In the genomic region with DNA sequence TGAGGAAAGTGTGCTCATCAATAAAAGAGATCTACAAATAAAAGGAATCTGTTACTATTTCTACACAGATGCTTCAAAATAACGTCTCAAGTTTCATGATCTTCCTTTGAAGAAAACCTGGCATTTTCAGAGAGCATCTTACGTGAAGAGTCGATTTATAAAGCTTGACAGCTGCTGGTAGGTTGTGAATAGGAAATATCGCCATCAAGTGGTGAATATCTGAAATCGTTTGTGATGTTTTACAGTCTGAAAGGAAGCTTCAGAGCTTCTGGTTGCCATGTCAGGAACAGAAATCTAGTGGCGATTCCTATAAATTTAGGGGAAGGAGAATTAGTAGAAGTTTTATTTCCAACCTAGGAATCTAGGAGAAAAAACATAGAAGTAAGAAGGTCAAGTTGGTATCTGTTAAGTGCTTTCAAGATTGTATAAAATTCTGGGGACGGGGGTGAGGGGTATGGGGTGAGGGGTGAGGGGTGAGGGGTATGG, we compare ENCODE assay signal across 11 mouse cellular contexts. TPM values are rescaled to one million over a fixed set of nuclear protein-coding genes. Genes with fewer than 3 reads are reported as not detected.
DNase-seq lines count a peak whose midpoint lies in the region; ATAC-seq and TF ChIP-seq lines count a peak whose summit lies in the region.
"Had no signal": no experiment of that assay in that cellular context is flagged by ENCODE, and none has a peak within 500 bp of the region (broad histone marks: within the 10 kb centered on the region; RNA-seq: fewer than 3 reads in every experiment).

Gene Fam81b (minus strand): TSS at position 436 of the 486 bp plus-strand sequence.

- no peak within 1 kb of the TSS for H3K9ac ChIP-seq in heart, postnatal 0 days (replicated peaks; ENCODE audit: low read depth, low read length)
- H3K9ac ChIP-seq in heart, embryonic 12.5 days = no peak within 1 kb of the TSS
- no peak within 1 kb of the TSS for H3K9ac ChIP-seq in midbrain, embryonic 14.5 days (replicated peaks; ENCODE audit: low read length)
- H3K9ac ChIP-seq in stomach, embryonic 15.5 days = no peak within 1 kb of the TSS

- no peak within 1 kb of the TSS for H3K27ac ChIP-seq in heart, postnatal 0 days (ENCODE audit: low read depth)
- H3K27ac ChIP-seq in heart, embryonic 12.5 days (ENCODE audit: poor library complexity, severe bottlenecking) = no peak within 1 kb of the TSS
- H3K27ac ChIP-seq in midbrain, embryonic 14.5 days (replicated peaks; ENCODE audit: low read depth, low read length) = no peak within 1 kb of the TSS
- H3K27ac ChIP-seq in midbrain, embryonic 10.5 days (replicated peaks) = no peak within 1 kb of the TSS
- H3K27ac ChIP-seq in stomach, embryonic 15.5 days = peak within 1 kb of the TSS; percentile 36; the same call in 1 of the 2 replicates

- WGBS in heart, postnatal 0 days = 28% methylated on average over 7 of the region's 7 CpGs
- 32% methylated on average over 7 of the region's 7 CpGs for WGBS in heart, embryonic 12.5 days
- 48% methylated on average over 7 of the region's 7 CpGs for WGBS in midbrain, embryonic 14.5 days
- 42% methylated on average over 7 of the region's 7 CpGs for WGBS in midbrain, embryonic 10.5 days
- WGBS in stomach, embryonic 15.5 days = 38% methylated on average over 7 of the region's 7 CpGs

- no peak for TF ChIP-seq EP300 in heart, postnatal 0 days (IDR thresholded peaks at IDR 0.05; ENCODE audit: low read depth)

- H3K4me3 ChIP-seq in heart, postnatal 0 days (ENCODE audit: low read depth, low read length) = no peak within 1 kb of the TSS
- no peak within 1 kb of the TSS for H3K4me3 ChIP-seq in heart, embryonic 12.5 days
- H3K4me3 ChIP-seq in midbrain, embryonic 14.5 days (replicated peaks; ENCODE audit: low read depth, low read length) = no peak within 1 kb of the TSS
- H3K4me3 ChIP-seq in midbrain, embryonic 10.5 days = no peak within 1 kb of the TSS
- no peak within 1 kb of the TSS for H3K4me3 ChIP-seq in stomach, embryonic 15.5 days (replicated peaks)

- no peak for ATAC-seq in heart, postnatal 0 days (ENCODE audit: insufficient read depth, low read depth)
- ATAC-seq in heart, embryonic 12.5 days (ENCODE audit: insufficient number of reproducible peaks, low FRiP score) = no peak
- no peak for ATAC-seq in midbrain, embryonic 14.5 days (ENCODE audit: low FRiP score, low TSS enrichment)
- no peak for ATAC-seq in stomach, embryonic 15.5 days (ENCODE audit: insufficient read depth, low FRiP score, low read depth)

- H3K4me2 ChIP-seq in heart, postnatal 0 days (ENCODE audit: low read depth, low read length) = no peak within 1 kb of the TSS
- H3K4me2 ChIP-seq in heart, embryonic 12.5 days = no peak within 1 kb of the TSS
- no peak within 1 kb of the TSS for H3K4me2 ChIP-seq in midbrain, embryonic 14.5 days (ENCODE audit: low read length)
- H3K4me2 ChIP-seq in stomach, embryonic 15.5 days = no peak within 1 kb of the TSS

- H3K36me3 ChIP-seq in heart, postnatal 0 days (replicated peaks; ENCODE audit: control insufficient read depth, insufficient read depth, low read length) = no peaks in the 10 kb centered on the region
- H3K36me3 ChIP-seq in heart, embryonic 12.5 days = no peaks in the 10 kb centered on the region
- no peaks in the 10 kb centered on the region for H3K36me3 ChIP-seq in midbrain, embryonic 14.5 days (ENCODE audit: control insufficient read depth, insufficient read depth, low read length)
- no peaks in the 10 kb centered on the region for H3K36me3 ChIP-seq in midbrain, embryonic 10.5 days
- no peaks in the 10 kb centered on the region for H3K36me3 ChIP-seq in stomach, embryonic 15.5 days

- H3K9me3 ChIP-seq in heart, postnatal 0 days (replicated peaks; ENCODE audit: control insufficient read depth, low read length) = no peaks in the 10 kb centered on the region
- no peaks in the 10 kb centered on the region for H3K9me3 ChIP-seq in heart, embryonic 12.5 days (replicated peaks)
- no peaks in the 10 kb centered on the region for H3K9me3 ChIP-seq in midbrain, embryonic 14.5 days (ENCODE audit: control insufficient read depth, low read length)
- H3K9me3 ChIP-seq in midbrain, embryonic 10.5 days (replicated peaks) = no peaks in the 10 kb centered on the region
- H3K9me3 ChIP-seq in stomach, embryonic 15.5 days = no peaks in the 10 kb centered on the region

- DNase-seq in heart, postnatal 0 days (ENCODE audit: low spot score) = peak; percentile 34
- peak; percentile 7 for DNase-seq in midbrain, embryonic 14.5 days
- DNase-seq in midbrain, embryonic 10.5 days (ENCODE audit: low spot score) = no peak
- peak; percentile 28 for DNase-seq in c-Kit-positive CD71-negative TER-119-negative erythroid progenitor cells, embryonic 14.5 days (ENCODE audit: low read depth)
- DNase-seq in spleen, adult 12 weeks (ENCODE audit: low spot score) = no peak
- DNase-seq in spleen, postnatal 36 days (ENCODE audit: low spot score in 2 of 2) = no peak
- DNase-seq: adrenal gland, adult 8-10 months; kidney, adult 11 months had no signal

- H3K27me3 ChIP-seq in heart, postnatal 0 days (ENCODE audit: control insufficient read depth, insufficient read depth, low read length) = no peaks in the 10 kb centered on the region
- H3K27me3 ChIP-seq in heart, embryonic 12.5 days (replicated peaks) = no peaks in the 10 kb centered on the region
- no peaks in the 10 kb centered on the region for H3K27me3 ChIP-seq in midbrain, embryonic 14.5 days (ENCODE audit: control insufficient read depth, insufficient read depth, low read length)
- H3K27me3 ChIP-seq in midbrain, embryonic 10.5 days (ENCODE audit: low read depth, poor library complexity, severe bottlenecking) = no peaks in the 10 kb centered on the region
- no peaks in the 10 kb centered on the region for H3K27me3 ChIP-seq in stomach, embryonic 15.5 days (replicated peaks)

- H3K4me1 ChIP-seq in heart, postnatal 0 days (ENCODE audit: control insufficient read depth, insufficient read depth) = no peaks in the 10 kb centered on the region
- no peaks in the 10 kb centered on the region for H3K4me1 ChIP-seq in heart, embryonic 12.5 days (replicated peaks)
- H3K4me1 ChIP-seq in midbrain, embryonic 14.5 days (ENCODE audit: control insufficient read depth, insufficient read depth, low read length) = no peaks in the 10 kb centered on the region
- no peaks in the 10 kb centered on the region for H3K4me1 ChIP-seq in midbrain, embryonic 10.5 days
- H3K4me1 ChIP-seq in stomach, embryonic 15.5 days = no peaks in the 10 kb centered on the region

- peak; percentile 44 for TF ChIP-seq CTCF in heart, postnatal 0 days (IDR thresholded peaks at IDR 0.05; ENCODE audit: low read depth)

RNA-seq across cellular contexts. Expression of gene Fam81b, which starts in this region (rescaled TPM):
- not detected in 2 replicates for total RNA-seq in heart, postnatal 0 days (2014; rRNA removed; ENCODE audit: low replicate concordance)
- polyA plus RNA-seq in heart, postnatal 0 days (2015; fragmentation: Nextera tagmentation; extraction: Ambion mirVana) = 0.08 TPM in 1 of 2 replicates, not detected in the other
- polyA plus RNA-seq in heart, embryonic 12.5 days (2016; fragmentation: Nextera tagmentation; extraction: Ambion mirVana) = not detected in 2 replicates
- polyA plus RNA-seq in midbrain, embryonic 14.5 days (2014; fragmentation: Nextera tagmentation; extraction: Ambion mirVana) = 0.16 and 0.30 TPM in 2 replicates
- polyA plus RNA-seq in midbrain, embryonic 10.5 days (2016; fragmentation: Nextera tagmentation; extraction: Ambion mirVana) = 0.26 TPM in 1 of 2 replicates, not detected in the other
- not detected in 2 replicates for polyA plus RNA-seq in stomach, embryonic 15.5 days (2015; fragmentation: Nextera tagmentation; extraction: Ambion mirVana)
- total RNA-seq: adrenal gland, adult 8-10 months; megakaryocyte, adult 5-6 weeks had no signal

Comparison
In these comparisons a context has a peak if more than half of its experiments do, and no peak if none do; other contexts are left out.
1. Peak in DNase-seq in heart, postnatal 0 days; RNA of the gene not detected or under 1 TPM.
2. Peak in DNase-seq in midbrain, embryonic 14.5 days; RNA of the gene not detected or under 1 TPM.